Mouse (Mus musculus) ES-E14 (cell line): ENCODE data around the gene Itpr1.

Experiments
- CHD2 ChIP-seq: IDR thresholded peaks from 2 replicates; pipeline ENCODE4 v1.6.1; 2014; ENCODE audit warnings: mild to moderate bottlenecking, low read depth, low read length, inconsistent platforms
- HCFC1 ChIP-seq: IDR thresholded peaks from 2 replicates; pipeline ENCODE4 v1.6.1; 2012; ENCODE audit warnings: low read length, inconsistent platforms, borderline replicate concordance; ENCODE audit not compliant: insufficient read depth
- MAFK ChIP-seq: IDR thresholded peaks from 2 replicates; pipeline ENCODE4 v1.6.1; 2014; ENCODE audit warnings: mild to moderate bottlenecking, low read depth, low read length, inconsistent platforms; ENCODE audit not compliant: insufficient read depth
- ZC3H11A ChIP-seq: IDR thresholded peaks from 2 replicates; pipeline ENCODE4 v1.6.1; 2012; ENCODE audit warnings: low read depth, mild to moderate bottlenecking, inconsistent platforms, low read length, borderline replicate concordance
- ZNF384 ChIP-seq: IDR thresholded peaks from 2 replicates; pipeline ENCODE4 v1.6.1; 2012; ENCODE audit warnings: low read depth, low read length, inconsistent platforms

GRCm38 (mm10) chr6:108554389-108554788 is 341.5 kb downstream of the Itpr1 start:
- TF ChIP-seq MAFK (no peak), ZNF384 (no peak), ZC3H11A (no peak), HCFC1 (no peak), CHD2 (no peak)
